Mouse (Mus musculus) lung, embryonic 15.5 days (tissue): ENCODE data around the gene Btnl2. TPM values are rescaled to one million over a fixed set of nuclear protein-coding genes. Genes with fewer than 3 reads are reported as not detected.
"Not testable (repeated sequence)": the region's sequence is repeated elsewhere in the genome, so short reads cannot be mapped to it uniquely, and the experiment has no call there.

Experiments
- ATAC-seq: fragments of 200-750 bp; cut with Nextera tagmentation; 2 replicates; pipeline ENCODE4 v1.8.0; 2017; ENCODE audit warnings: moderate number of reproducible peaks, borderline replicate concordance; ENCODE audit not compliant: low FRiP score, low TSS enrichment; ENCODE audit errors: extremely low read depth
- H3K27ac ChIP-seq: fragments of 300-500 bp; sonication (generic); 2 replicates; pipeline ENCODE4 v1.5.1; 2015; ENCODE audit warnings: moderate library complexity, mild to moderate bottlenecking, inconsistent platforms
- H3K27me3 ChIP-seq: fragments of 300-500 bp; sonication (generic); 2 replicates; pipeline ENCODE4 v1.6.1; 2015; ENCODE audit warnings: inconsistent platforms
- H3K36me3 ChIP-seq: fragments of 300-500 bp; sonication (generic); 2 replicates; pipeline ENCODE4 v1.6.1; 2015; ENCODE audit warnings: inconsistent platforms
- H3K4me1 ChIP-seq: fragments of 300-500 bp; sonication (generic); 2 replicates; pipeline ENCODE4 v1.6.1; 2015; ENCODE audit warnings: inconsistent platforms
- H3K4me2 ChIP-seq: fragments of 300-500 bp; sonication (generic); 2 replicates; pipeline ENCODE4 v1.6.1; 2015; ENCODE audit warnings: inconsistent platforms, mild to moderate bottlenecking, moderate library complexity
- H3K4me3 ChIP-seq: fragments of 300-500 bp; sonication (generic); 2 replicates; pipeline ENCODE4 v1.5.1; 2015; ENCODE audit warnings: mild to moderate bottlenecking, inconsistent platforms
- H3K9ac ChIP-seq: fragments of 300-500 bp; sonication (generic); 2 replicates; pipeline ENCODE4 v1.6.1; 2015; ENCODE audit warnings: inconsistent platforms
- H3K9me3 ChIP-seq: fragments of 300-500 bp; sonication (generic); 2 replicates; pipeline ENCODE4 v1.6.1; 2016; ENCODE audit warnings: inconsistent platforms
- WGBS: fragments of 180-500 bp; shearing (Covaris S2); methylation state at CpG from one replicate; pipeline ENCODE4 v1.1.7; 2015; 5-methylcytosine and 5-hydroxymethylcytosine counted together
- polyA plus RNA-seq: library from polyadenylated mRNA; unstranded; fragments of >200 nt; fragmentation: Nextera tagmentation; extraction: Ambion mirVana; gene quantifications from 2 replicates; pipeline ENCODE4 v1.2.1, GENCODE M21; 2015

The Btnl2 gene
- polyA plus RNA-seq, result 0.08 and 0.16 TPM in 2 replicates

- Histone ChIP-seq H3K27me3 (no peaks in the 10 kb centered on the region), H3K9ac (no peak within 1 kb of the TSS), H3K36me3 (no peaks in the 10 kb centered on the region), H3K9me3 (no peaks in the 10 kb centered on the region), H3K4me1 (no peaks in the 10 kb centered on the region), H3K4me3 (no peak within 1 kb of the TSS), H3K27ac (no peak within 1 kb of the TSS), H3K4me2 (no peak within 1 kb of the TSS)
- ATAC-seq, result no peak
- WGBS, result 80% methylated on average over 5 of the region's 5 CpGs
These were observed at the start of gene Btnl2 for GRCm38 (mm10) chr17:34354539-34354938. Gene Btnl2 (plus strand): TSS chr17:34354822.

- Histone ChIP-seq H3K27ac (no peak within 1 kb of the TSS), H3K9ac (no peak within 1 kb of the TSS), H3K27me3 (peaks cover 3% of the 10 kb centered on the region; the same call in 1 of the 2 replicates), H3K4me3 (no peak within 1 kb of the TSS), H3K4me2 (no peak within 1 kb of the TSS), H3K4me1 (0 out of 2 replicates have a peak, but pooled peaks cover 3% of the 10 kb centered on the region), H3K36me3 (no peaks in the 10 kb centered on the region), H3K9me3 (no peaks in the 10 kb centered on the region)
- ATAC-seq, result peak; percentile 64
These were observed 49.1 kb upstream of the Btnl2 start, which contains the start of gene H2-Eb1 for GRCm38 (mm10) chr17:34305380-34306030. Gene H2-Eb1 (plus strand): TSS chr17:34305867.

- ATAC-seq, result no peak
- Histone ChIP-seq H3K9me3 (no peaks in the 10 kb centered on the region), H3K4me3 (no peak overlapping the region), H3K4me2 (no peak overlapping the region), H3K4me1 (0 out of 2 replicates have a peak, but pooled peaks cover 3% of the 10 kb centered on the region), H3K36me3 (no peaks in the 10 kb centered on the region), H3K27ac (no peak overlapping the region), H3K27me3 (peaks cover 3% of the 10 kb centered on the region; the same call in 1 of the 2 replicates), H3K9ac (no peak overlapping the region)
- 79% methylated on average over 2 of the region's 2 CpGs for WGBS
These were observed 48.2 kb upstream of the Btnl2 start for GRCm38 (mm10) chr17:34306407-34306806.

- no peak overlapping the region for H3K27ac ChIP-seq
- H3K9ac ChIP-seq, result no peak overlapping the region
- H3K4me1 ChIP-seq, result 0 out of 2 replicates have a peak, but pooled peaks cover 3% of the 10 kb centered on the region
- H3K4me2 ChIP-seq, result no peak overlapping the region
- ATAC-seq, result no peak
- no peaks in the 10 kb centered on the region for H3K9me3 ChIP-seq
- H3K4me3 ChIP-seq, result no peak overlapping the region
- peaks cover 3% of the 10 kb centered on the region; the same call in 1 of the 2 replicates for H3K27me3 ChIP-seq
- no peaks in the 10 kb centered on the region for H3K36me3 ChIP-seq
These were observed 47.4 kb upstream of the Btnl2 start for GRCm38 (mm10) chr17:34307216-34307615.

DNA sequence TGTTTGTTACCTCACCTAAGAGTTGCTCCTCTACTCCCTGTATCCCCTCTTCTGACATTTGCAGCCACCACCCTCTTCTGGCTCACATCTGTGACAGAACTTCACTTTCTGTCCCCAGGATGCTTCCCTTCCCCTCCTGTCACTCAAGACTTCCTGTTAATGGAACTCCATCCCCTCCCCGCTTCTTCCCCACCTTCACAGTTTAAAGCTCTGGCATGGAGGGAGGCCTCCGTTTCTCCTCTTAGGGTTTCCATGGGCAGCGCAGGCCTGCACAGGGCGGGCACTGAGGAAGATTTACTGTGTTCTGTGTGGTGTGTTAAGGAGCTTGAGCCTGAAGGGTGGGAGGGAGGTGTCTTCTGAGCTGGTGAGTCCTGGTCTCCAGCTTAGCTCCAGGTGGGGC, 46.5 kb upstream of the Btnl2 start:
- Histone ChIP-seq H3K4me3 (no peak overlapping the region), H3K27ac (no peak overlapping the region), H3K36me3 (no peaks in the 10 kb centered on the region), H3K4me2 (no peak overlapping the region), H3K9ac (no peak overlapping the region), H3K27me3 (peaks cover 3% of the 10 kb centered on the region; the same call in 1 of the 2 replicates), H3K9me3 (no peaks in the 10 kb centered on the region), H3K4me1 (0 out of 2 replicates have a peak, but pooled peaks cover 3% of the 10 kb centered on the region)
- WGBS, result 74% methylated on average over 4 of the region's 4 CpGs
- ATAC-seq, result no peak

DNA sequence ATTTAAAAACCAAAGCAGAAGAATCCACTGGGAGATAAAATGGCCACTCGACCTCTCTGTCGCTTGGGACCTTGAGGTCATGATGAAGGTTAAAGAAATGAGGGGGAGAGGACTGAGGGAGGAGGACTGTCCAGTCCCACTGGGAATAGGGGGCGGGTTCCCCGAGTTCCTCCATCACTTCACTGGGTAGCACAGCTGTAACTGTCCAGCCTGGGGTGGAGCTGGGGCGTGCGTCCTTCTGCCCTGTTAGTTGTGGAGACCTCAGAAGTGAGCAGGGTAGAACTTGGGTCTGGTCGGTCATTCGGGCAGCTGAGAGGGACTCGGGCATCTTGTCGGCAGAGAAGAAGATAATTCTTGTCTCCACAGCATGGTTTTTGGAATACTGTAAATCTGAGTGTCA, 45.4 kb upstream of the Btnl2 start:
- H3K9ac ChIP-seq, result peak overlapping the region; percentile 60
- ATAC-seq, result no peak
- peak overlapping the region; percentile 61 for H3K4me3 ChIP-seq
- peak overlapping the region; percentile 81 for H3K4me2 ChIP-seq
- H3K27ac ChIP-seq, result no peak overlapping the region
- WGBS, result 21% methylated on average over 10 of the region's 10 CpGs
- 0 out of 2 replicates have a peak, but pooled peaks cover 3% of the 10 kb centered on the region for H3K4me1 ChIP-seq
- H3K36me3 ChIP-seq, result no peaks in the 10 kb centered on the region
- H3K27me3 ChIP-seq, result peaks cover 3% of the 10 kb centered on the region; the same call in 1 of the 2 replicates
- H3K9me3 ChIP-seq, result no peaks in the 10 kb centered on the region

DNA sequence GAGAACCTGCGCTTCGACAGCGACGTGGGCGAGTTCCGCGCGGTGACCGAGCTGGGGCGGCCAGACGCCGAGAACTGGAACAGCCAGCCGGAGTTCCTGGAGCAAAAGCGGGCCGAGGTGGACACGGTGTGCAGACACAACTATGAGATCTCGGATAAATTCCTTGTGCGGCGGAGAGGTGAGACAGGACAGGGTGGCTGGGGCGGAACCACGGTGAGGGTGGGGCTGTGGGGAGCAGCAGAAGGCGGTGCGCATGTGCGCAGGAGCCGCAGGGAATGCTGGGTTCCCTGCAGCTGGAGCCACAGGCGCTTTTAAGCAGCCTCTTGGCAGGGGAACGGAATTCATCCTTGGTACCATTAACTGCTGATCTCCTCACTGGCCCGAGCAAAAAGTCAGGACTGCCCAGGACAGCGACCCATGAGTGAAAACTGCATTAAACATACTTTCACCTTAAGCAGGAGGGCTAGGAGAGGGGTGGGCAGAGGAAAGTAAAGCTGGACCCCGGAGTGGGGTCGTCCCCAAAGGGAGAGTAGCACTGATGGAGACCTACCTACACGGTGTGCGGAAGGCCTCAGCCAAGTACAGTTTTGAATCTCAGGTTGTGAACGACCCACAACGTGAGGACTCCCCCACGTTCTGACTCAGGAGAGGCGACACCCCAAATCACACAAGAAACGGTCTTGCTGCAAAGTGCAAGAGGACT, 44.8 kb upstream of the Btnl2 start:
- H3K9me3 ChIP-seq, result no peaks in the 10 kb centered on the region
- H3K9ac ChIP-seq, result peak overlapping the region; percentile 60
- H3K27ac ChIP-seq, result no peak overlapping the region
- peak; percentile 71; the same call in 1 of the 2 replicates for ATAC-seq
- peak overlapping the region; percentile 61 for H3K4me3 ChIP-seq
- H3K4me2 ChIP-seq, result peak overlapping the region; percentile 81
- 19% methylated on average over 38 of the region's 38 CpGs for WGBS
- 0 out of 2 replicates have a peak, but pooled peaks cover 3% of the 10 kb centered on the region for H3K4me1 ChIP-seq
- no peaks in the 10 kb centered on the region for H3K36me3 ChIP-seq
- peaks cover 3% of the 10 kb centered on the region; the same call in 1 of the 2 replicates for H3K27me3 ChIP-seq

- 74% methylated on average over 3 of the region's 3 CpGs for WGBS
- not testable (repeated sequence) for H3K9me3 ChIP-seq, H3K27me3 ChIP-seq, H3K9ac ChIP-seq, H3K36me3 ChIP-seq, H3K4me2 ChIP-seq, ATAC-seq, H3K4me1 ChIP-seq, H3K4me3 ChIP-seq, H3K27ac ChIP-seq
These were observed 44.1 kb upstream of the Btnl2 start for GRCm38 (mm10) chr17:34310526-34310925.

- Histone ChIP-seq H3K9me3 (no peaks in the 10 kb centered on the region), H3K4me2 (no peak overlapping the region), H3K4me1 (0 out of 2 replicates have a peak, but pooled peaks cover 3% of the 10 kb centered on the region), H3K36me3 (no peaks in the 10 kb centered on the region), H3K9ac (no peak overlapping the region), H3K4me3 (no peak overlapping the region), H3K27me3 (peaks cover 1% of the 10 kb centered on the region; the same call in 1 of the 2 replicates), H3K27ac (no peak overlapping the region)
- ATAC-seq, result no peak
- 61% methylated on average over 1 of the region's 1 CpGs for WGBS
These were observed 42.4 kb upstream of the Btnl2 start for GRCm38 (mm10) chr17:34312185-34312584.

- Histone ChIP-seq H3K36me3 (no peaks in the 10 kb centered on the region), H3K9me3 (no peaks in the 10 kb centered on the region), H3K4me1 (0 out of 2 replicates have a peak, but pooled peaks cover 3% of the 10 kb centered on the region), H3K27ac (no peak overlapping the region), H3K4me3 (no peak overlapping the region), H3K27me3 (no peaks in the 10 kb centered on the region), H3K4me2 (no peak overlapping the region), H3K9ac (no peak overlapping the region)
- ATAC-seq, result no peak
- 28% methylated on average over 3 of the region's 3 CpGs for WGBS
These were observed 41.2 kb upstream of the Btnl2 start for GRCm38 (mm10) chr17:34313393-34313792.

DNA sequence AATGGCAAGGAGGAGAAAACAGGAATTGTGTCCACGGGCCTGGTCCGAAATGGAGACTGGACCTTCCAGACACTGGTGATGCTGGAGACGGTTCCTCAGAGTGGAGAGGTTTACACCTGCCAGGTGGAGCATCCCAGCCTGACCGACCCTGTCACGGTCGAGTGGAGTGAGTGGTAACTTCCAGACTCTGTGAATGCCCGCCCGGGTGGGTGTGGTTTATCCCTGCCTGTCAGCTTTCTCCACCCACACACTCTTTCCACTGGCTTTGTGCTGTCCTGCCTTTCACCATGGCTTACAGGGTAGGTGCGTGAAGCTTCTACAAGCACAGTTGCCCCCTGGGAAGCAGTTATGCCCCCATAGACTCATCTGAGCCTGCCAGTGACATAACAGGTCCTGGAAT, 40.3 kb upstream of the Btnl2 start:
- Histone ChIP-seq H3K4me2 (no peak overlapping the region), H3K27me3 (no peaks in the 10 kb centered on the region), H3K9me3 (no peaks in the 10 kb centered on the region), H3K4me1 (0 out of 2 replicates have a peak, but pooled peaks cover under 1% of the 10 kb centered on the region), H3K4me3 (no peak overlapping the region), H3K36me3 (no peaks in the 10 kb centered on the region), H3K9ac (no peak overlapping the region), H3K27ac (no peak overlapping the region)
- ATAC-seq, result no peak
- 54% methylated on average over 9 of the region's 9 CpGs for WGBS

DNA sequence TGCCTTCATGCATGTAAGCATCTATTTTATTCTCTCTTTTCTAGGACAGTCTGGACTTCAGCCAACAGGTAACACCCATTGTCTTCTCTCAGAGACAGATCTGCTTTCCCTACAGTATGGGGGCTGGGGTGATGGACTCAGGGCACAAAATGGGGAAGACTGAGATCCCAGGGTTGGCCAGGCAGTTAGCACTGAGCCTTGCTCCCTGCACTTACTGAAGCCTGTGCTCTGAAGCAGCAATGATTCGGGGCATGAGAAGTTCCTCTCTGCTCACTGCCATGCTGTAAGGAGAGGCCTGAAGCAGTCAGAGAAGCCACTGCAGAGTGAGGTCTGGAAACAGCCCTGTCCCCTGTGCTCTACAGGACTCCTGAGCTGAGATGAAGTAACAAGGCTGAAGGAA, 39.1 kb upstream of the Btnl2 start:
- 70% methylated on average over 1 of the region's 1 CpGs for WGBS
- no peaks in the 10 kb centered on the region for H3K27me3 ChIP-seq

More for the DNA sequence above, 39.1 kb upstream of the Btnl2 start:
- Histone ChIP-seq H3K36me3 (no peaks in the 10 kb centered on the region), H3K4me2 (no peak overlapping the region), H3K4me1 (no peaks in the 10 kb centered on the region), H3K27ac (no peak overlapping the region), H3K9me3 (no peaks in the 10 kb centered on the region), H3K9ac (no peak overlapping the region), H3K4me3 (no peak overlapping the region)
- ATAC-seq, result no peak
